Mouse (Mus musculus) naive thymus-derived CD4-positive, alpha-beta T cell, adult 2 months (primary cell): ENCODE measurements around the gene Zbtb34.

Source experiments
- DNase-seq: peaks from one replicate; pipeline ENCODE4 v3.0.0-alpha.2; 2011; ENCODE audit warnings: low read depth

Gene Zbtb34

GRCm38 (mm10) chr2:33401217-33401616 lies 29.9 kb downstream of the Zbtb34 start:
- no peak for DNase-seq

DNA sequence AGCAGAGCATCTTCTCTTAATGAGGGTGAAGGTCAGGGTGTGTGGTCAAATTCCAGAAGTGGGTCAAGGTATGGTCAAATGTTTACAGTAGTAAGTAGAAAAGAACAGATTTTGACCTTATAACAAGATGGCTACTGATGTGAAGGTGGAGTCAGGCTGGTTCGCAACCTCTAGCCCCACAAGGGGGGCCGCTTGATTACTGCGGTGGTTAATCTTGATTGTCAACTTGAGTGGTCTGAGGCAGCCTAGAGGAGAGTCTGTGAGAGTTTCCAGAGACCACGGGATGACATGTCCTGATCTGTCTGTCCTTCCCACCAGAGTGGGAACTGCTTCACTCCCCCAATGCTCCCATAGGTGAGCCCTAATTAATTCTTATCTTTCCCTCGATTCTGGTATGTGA lies 30.6 kb downstream of the Zbtb34 start:
- no peak for DNase-seq

DNA sequence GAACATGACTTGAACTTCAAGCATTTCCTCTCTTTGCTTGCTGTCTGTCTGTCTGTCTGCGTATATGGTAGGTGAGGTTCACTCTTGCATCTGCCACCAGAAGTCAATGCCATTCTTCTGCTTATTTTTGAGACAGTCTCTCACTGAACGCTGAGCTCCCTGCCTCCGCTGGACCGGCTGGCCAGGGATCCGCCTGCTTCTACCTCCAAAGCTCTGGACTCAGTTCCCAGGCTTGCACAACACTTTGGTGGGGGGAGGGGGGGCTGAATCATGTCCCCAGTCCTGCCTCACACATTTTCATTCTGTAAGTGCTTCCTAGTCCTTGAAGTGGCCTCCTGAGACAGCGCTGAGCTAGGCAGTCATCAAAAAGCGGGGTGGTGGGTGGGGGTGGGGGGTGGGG lies 32.0 kb downstream of the Zbtb34 start:
- no peak for DNase-seq

DNA sequence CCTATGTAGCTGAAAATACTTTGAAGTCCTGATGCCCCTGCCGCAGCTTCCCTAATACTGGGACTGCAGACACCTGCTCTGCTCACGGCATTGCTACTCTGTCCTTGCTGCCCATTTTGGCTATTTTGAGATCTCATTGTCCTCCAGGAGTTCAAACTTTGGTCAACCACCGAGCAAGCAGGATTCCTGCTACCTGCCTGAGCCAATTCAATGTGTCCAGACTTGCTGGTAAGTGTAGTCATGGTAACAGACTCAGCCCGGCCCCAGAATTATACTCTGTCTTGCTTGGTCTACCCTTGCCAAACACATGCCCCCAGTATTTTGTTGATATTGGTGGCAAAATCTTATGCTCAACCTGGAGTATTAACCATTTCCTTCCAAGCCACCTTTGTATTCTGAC lies 34.1 kb downstream of the Zbtb34 start:
- no peak for DNase-seq

DNA sequence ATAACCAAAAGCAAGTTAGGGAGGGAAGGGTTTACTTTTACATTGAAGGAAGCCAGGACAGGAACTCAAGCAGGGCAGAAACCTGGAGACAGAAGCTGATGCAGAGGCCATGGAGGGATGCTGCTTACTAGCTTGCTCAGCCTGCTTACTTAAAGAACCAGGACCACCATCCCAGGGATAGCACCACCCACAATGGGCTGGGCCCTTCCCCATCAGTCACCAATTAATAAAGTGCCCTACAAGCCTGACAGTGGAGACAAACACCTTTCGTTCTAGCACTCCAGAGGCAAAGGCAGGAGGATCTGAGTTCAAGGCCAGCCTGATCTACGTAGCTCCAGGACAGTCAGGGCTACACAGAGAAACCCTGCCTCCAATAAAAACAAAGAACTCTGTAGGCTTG lies 36.1 kb downstream of the Zbtb34 start:
- no peak for DNase-seq

GRCm38 (mm10) chr2:33393951-33394635 lies 37.0 kb downstream of the Zbtb34 start:
- DNase-seq: no peak

DNA sequence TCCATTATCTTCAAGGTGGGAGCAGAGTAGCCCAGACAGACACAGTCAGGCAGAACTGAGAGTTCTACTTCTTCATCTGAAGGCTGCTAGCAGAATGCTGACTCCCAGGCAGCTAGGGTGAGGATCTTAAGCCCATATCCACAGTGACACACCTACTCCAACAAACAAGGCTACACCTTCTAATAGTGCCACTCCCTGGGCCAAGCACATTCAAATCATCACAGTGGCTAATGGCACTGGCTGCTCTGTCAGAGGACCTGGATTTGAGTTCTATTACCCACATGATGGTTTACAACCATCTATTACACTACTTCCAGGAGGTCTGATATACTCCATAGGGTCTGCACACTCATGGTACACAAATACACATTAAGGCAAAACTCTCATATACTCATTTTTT lies 38.1 kb downstream of the Zbtb34 start:
- no peak for DNase-seq

DNA sequence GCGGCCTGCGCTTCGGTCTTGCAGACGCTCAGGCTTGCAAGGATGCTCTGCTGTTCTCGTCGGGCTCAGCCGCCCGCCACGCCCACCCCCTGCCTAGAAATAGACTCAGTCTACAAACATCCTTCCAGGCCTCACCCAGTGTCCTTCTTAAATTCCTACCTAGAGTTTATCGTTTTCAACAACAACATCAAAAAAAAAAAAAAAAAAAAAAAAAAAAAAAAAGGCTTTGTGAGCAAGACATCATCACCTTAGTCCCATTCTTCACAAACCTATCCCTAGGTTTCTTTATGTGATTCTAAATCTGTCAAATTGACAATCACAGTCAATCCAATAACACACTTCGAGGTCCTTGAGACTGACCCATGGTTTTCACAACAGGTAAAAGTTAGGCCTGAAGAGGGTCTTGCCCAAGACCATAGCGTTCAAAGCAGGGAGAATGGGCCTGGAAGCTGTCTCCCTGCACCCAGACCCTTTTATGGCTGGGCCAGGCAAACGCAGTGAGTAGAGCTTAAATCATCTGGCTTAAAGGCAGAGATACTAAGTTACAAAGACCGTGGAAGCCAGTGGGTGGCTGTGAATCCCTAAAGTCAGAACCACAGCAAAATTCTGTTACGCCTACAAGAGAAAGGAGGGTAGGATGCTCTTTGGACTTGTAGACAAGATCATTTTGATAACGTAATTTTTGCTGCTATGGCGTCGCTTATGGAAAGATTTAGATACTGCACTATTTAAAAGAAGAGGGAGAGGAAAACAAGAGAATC lies 59.3 kb downstream of the Zbtb34 start:
- DNase-seq: no peak

DNA sequence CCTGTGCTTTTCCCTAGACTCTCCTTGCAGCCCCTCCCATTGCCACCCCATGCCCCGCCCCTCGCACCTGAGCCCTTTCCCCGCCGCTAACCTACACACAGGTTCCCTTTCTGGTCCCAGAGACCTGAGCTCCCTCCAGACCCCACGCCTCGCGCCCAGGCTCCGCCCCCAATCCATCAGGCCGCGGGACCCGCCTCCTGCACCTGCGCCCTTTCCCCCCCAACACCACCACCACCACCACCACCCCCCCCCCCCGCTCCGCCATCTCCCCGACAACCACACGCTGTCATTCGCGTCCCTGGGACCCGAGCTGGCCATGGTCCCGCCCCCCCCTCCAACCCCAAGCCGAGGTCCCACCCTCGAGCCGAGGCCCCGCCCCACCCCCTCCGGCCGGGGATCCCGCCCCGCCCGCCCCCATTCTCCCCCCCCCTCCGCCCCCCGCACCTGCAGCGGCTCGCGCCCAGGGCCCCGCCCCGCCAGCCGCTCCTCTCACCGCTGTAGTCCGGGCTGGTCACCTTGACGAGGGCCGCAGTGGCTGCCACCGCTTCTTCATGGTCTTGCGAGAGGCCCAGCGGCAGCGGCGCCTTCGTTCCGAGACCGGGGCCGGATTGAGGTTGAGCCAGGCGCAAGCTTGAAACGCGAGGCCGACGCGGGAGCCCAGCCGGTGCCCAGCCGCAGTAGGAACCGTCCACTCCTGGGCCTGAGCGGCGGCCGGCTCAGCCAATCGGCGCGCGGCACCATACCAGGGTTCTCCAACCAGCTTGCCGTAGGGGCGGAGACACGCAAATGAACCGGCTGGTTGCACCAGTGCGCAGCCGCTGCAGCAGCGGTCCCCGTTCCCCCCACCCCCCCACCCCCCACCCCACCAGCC lies 60.1 kb downstream of the Zbtb34 start, which contains the start of gene Ralgps1:
Gene Ralgps1 (minus strand): TSS at position 710 of the 871 bp plus-strand sequence.
- DNase-seq: peak; percentile 95

- DNase-seq: no peak
Observed at GRCm38 (mm10) chr2:33370276-33370776, 60.8 kb downstream of the Zbtb34 start.

DNA sequence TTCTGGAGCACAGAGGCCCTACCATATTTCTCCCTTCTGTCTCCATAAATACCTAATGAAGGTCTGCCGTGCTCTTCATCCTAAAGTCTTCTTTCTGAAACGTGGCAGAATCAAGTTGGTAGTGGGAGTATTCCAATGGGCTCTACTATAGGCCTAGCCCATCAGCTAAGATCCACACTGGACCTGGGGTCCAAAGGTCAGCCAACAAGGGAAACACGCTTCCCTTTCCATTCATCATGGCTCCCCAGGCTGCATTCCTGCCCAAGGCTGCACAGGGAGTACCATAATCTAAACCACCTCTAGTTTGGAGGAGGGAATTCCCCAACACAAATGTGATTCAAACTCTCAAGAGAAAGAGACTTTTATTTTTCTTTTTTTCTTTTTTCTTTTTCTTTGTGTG lies 61.7 kb downstream of the Zbtb34 start:
- no peak for DNase-seq

GRCm38 (mm10) chr2:33368486-33368885 lies 62.6 kb downstream of the Zbtb34 start:
- DNase-seq: no peak

- DNase-seq: no peak
Observed at GRCm38 (mm10) chr2:33365703-33366471, 65.2 kb downstream of the Zbtb34 start.

- no peak for DNase-seq
Observed at GRCm38 (mm10) chr2:33364656-33365055, 66.5 kb downstream of the Zbtb34 start.

- DNase-seq: no peak
Observed at GRCm38 (mm10) chr2:33363890-33364289, 67.2 kb downstream of the Zbtb34 start.

DNA sequence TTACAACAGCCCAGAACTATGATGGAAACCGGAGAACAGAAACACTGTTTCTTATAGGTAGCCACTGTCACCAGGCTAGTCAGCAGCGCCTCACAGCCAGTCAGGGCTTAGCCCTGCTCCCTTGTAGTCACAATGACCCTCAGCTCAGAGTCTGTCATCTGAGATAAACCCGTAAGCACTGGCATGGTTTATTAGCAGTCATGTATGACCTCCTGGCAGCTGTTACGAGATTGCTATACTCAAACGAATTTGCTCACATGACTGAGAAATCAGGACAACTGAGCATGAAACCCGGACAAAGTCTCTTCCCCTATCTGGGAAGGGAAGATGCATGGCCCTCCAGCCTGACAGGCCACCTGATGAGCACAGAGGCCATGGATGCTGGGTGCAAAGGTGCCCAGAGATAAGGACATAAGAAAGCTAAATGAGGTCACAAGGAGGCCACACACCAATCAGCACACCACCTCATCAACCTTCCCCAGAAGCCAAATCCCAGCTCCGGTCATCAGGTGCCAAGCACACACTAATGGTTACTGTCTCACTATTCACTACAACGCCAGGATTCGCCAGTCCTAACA lies 69.9 kb downstream of the Zbtb34 start:
- no peak for DNase-seq

GRCm38 (mm10) chr2:33360564-33360963 lies 70.6 kb downstream of the Zbtb34 start:
- DNase-seq: no peak

DNA sequence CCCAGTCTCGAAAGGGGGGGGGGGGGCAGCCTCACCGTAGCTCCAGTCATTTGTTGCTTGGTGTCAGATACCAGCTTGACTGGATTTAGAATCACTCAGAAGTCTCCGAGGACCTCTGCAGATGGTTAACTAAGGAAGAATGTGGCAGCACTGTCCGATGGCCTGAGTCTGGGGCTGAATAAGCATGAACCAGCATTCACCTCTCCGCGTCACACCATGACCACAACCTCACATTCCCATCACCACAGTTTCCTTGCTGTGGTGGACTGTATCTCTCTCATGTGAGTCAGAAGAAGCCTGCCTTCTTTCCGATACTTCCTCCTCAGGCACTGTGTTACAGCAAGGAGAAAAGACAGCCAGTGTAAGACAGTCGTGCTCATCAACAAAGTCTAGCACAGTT lies 71.9 kb downstream of the Zbtb34 start:
- DNase-seq: no peak

- no peak for DNase-seq
Observed at GRCm38 (mm10) chr2:33357250-33357838, 73.8 kb downstream of the Zbtb34 start.
